Comparison of ENCODE assay signal across 27 mouse cellular contexts in genomic region chr9:96646668-96647295, GRCm38 (mm10). TPM values are rescaled to one million over a fixed set of nuclear protein-coding genes. Genes with fewer than 3 reads are reported as not detected.
A peak's percentile ranks its signal among the peaks of the same experiment; 100 is the strongest.
DNase-seq lines count a peak whose midpoint lies in the region; ATAC-seq and TF ChIP-seq lines count a peak whose summit lies in the region.
"Had no signal": no experiment of that assay in that cellular context is flagged by ENCODE, and none has a peak within 500 bp of the region (broad histone marks: within the 10 kb centered on the region; RNA-seq: fewer than 3 reads in every experiment).

No protein-coding gene starts in this region.

- no peak for ATAC-seq in intestine, postnatal 0 days
- ATAC-seq in intestine, embryonic 16.5 days = no peak
- ATAC-seq in lung, postnatal 0 days = no peak
- ATAC-seq in activated CD4-positive, CD25-positive, alpha-beta regulatory T cell, adult 4 months = peak; percentile 61
- ATAC-seq: forebrain, embryonic 14.5 days; intestine, embryonic 15.5 days had no signal

- H3K4me3 ChIP-seq in intestine, postnatal 0 days (ENCODE audit: low read depth, low read length) = no peak overlapping the region
- no peak overlapping the region for H3K4me3 ChIP-seq in intestine, embryonic 16.5 days (ENCODE audit: low read length)
- H3K4me3 ChIP-seq in lung, postnatal 0 days (ENCODE audit: low read depth, low read length) = no peak overlapping the region
- H3K4me3 ChIP-seq: embryonic facial prominence, embryonic 15.5 days; gastrocnemius, adult 2 months; hindbrain, embryonic 15.5 days; intestine, embryonic 15.5 days; layer of hippocampus, adult 2 months; limb, embryonic 10.5 days; megakaryocyte, embryonic 14.5 days; neural tube, embryonic 12.5 days had no signal

- DNase-seq in lung, postnatal 0 days (ENCODE audit: low spot score) = no peak
- DNase-seq in lung, adult 18-20 months = no peak
- DNase-seq in cerebellum, postnatal 10 days = no peak
- DNase-seq in gastrocnemius, postnatal 25 days = no peak
- DNase-seq: cerebellum, adult 9-10 months; gastrocnemius, adult 2 months; heart, adult 18-20 months; kidney, postnatal 10 days; liver; lung, embryonic 14.5 days; lung, postnatal 36 days; midbrain, embryonic 14.5 days; retina, postnatal 1 day; right cerebral cortex, postnatal 25 days; spleen, adult 18-20 months; thymus, postnatal 25 days had no signal

- peak; percentile 45 for TF ChIP-seq CTCF in intestine, postnatal 0 days (IDR thresholded peaks at IDR 0.05; ENCODE audit: low read depth)
- 0 out of 2 replicates have a peak, but pooled peaks have one; percentile 9 for TF ChIP-seq CTCF in lung, postnatal 0 days (IDR thresholded peaks at IDR 0.05)

- no peaks in the 10 kb centered on the region for H3K4me1 ChIP-seq in intestine, postnatal 0 days (replicated peaks; ENCODE audit: control insufficient read depth, insufficient read depth, low read length)
- H3K4me1 ChIP-seq in intestine, embryonic 16.5 days (ENCODE audit: control insufficient read depth, insufficient read depth, low read length) = peaks cover 3% of the 10 kb centered on the region; the same call in 1 of the 2 replicates
- no peaks in the 10 kb centered on the region for H3K4me1 ChIP-seq in lung, postnatal 0 days (ENCODE audit: insufficient read depth, low read depth, low read length)
- H3K4me1 ChIP-seq: embryonic facial prominence, embryonic 15.5 days; hindbrain, embryonic 15.5 days; intestine, embryonic 15.5 days; limb, embryonic 10.5 days; neural tube, embryonic 12.5 days had no signal

- WGBS in intestine, postnatal 0 days = 66% methylated on average over 2 of the region's 2 CpGs
- 64% methylated on average over 2 of the region's 2 CpGs for WGBS in intestine, embryonic 16.5 days
- WGBS in lung, postnatal 0 days = 49% methylated on average over 2 of the region's 2 CpGs

- H3K27ac ChIP-seq in intestine, postnatal 0 days (ENCODE audit: low read depth, low read length) = no peak overlapping the region
- no peak overlapping the region for H3K27ac ChIP-seq in intestine, embryonic 16.5 days (ENCODE audit: low read length)
- H3K27ac ChIP-seq in lung, postnatal 0 days (ENCODE audit: low read length) = no peak overlapping the region
- H3K27ac ChIP-seq: embryonic facial prominence, embryonic 15.5 days; gastrocnemius, adult 2 months; hindbrain, embryonic 15.5 days; intestine, embryonic 15.5 days; layer of hippocampus, adult 2 months; limb, embryonic 10.5 days; neural tube, embryonic 12.5 days had no signal

- no peak overlapping the region for H3K4me2 ChIP-seq in intestine, postnatal 0 days (replicated peaks; ENCODE audit: low read depth)
- no peak overlapping the region for H3K4me2 ChIP-seq in intestine, embryonic 16.5 days (ENCODE audit: low read depth, low read length)
- no peak overlapping the region for H3K4me2 ChIP-seq in lung, postnatal 0 days (replicated peaks; ENCODE audit: low read depth, low read length)
- H3K4me2 ChIP-seq: embryonic facial prominence, embryonic 15.5 days; hindbrain, embryonic 15.5 days; intestine, embryonic 15.5 days; lung, embryonic 14.5 days; neural tube, embryonic 12.5 days had no signal

- H3K9ac ChIP-seq in intestine, postnatal 0 days (ENCODE audit: low read depth, low read length) = no peak overlapping the region
- no peak overlapping the region for H3K9ac ChIP-seq in intestine, embryonic 16.5 days (ENCODE audit: low read depth, low read length)
- no peak overlapping the region for H3K9ac ChIP-seq in lung, postnatal 0 days (replicated peaks; ENCODE audit: low read depth)
- H3K9ac ChIP-seq: embryonic facial prominence, embryonic 15.5 days; hindbrain, embryonic 15.5 days; intestine, embryonic 15.5 days; lung, embryonic 14.5 days; neural tube, embryonic 12.5 days had no signal

- no peak for TF ChIP-seq EP300 in lung, postnatal 0 days (IDR thresholded peaks at IDR 0.05)

- no peaks in the 10 kb centered on the region for H3K27me3 ChIP-seq in intestine, postnatal 0 days (replicated peaks; ENCODE audit: control insufficient read depth, insufficient read depth, low read length)
- H3K27me3 ChIP-seq in intestine, embryonic 16.5 days (replicated peaks; ENCODE audit: control insufficient read depth, insufficient read depth, low read length) = no peaks in the 10 kb centered on the region
- H3K27me3 ChIP-seq in lung, postnatal 0 days (replicated peaks; ENCODE audit: insufficient read depth, low read length) = no peaks in the 10 kb centered on the region
- H3K27me3 ChIP-seq: embryonic facial prominence, embryonic 15.5 days; hindbrain, embryonic 15.5 days; intestine, embryonic 15.5 days; neural tube, embryonic 12.5 days had no signal

- H3K36me3 ChIP-seq in intestine, postnatal 0 days (ENCODE audit: control insufficient read depth, insufficient read depth) = no peaks in the 10 kb centered on the region
- no peaks in the 10 kb centered on the region for H3K36me3 ChIP-seq in intestine, embryonic 16.5 days (ENCODE audit: control insufficient read depth, insufficient read depth, low read length)
- H3K36me3 ChIP-seq in lung, postnatal 0 days (ENCODE audit: insufficient read depth, low read length) = no peaks in the 10 kb centered on the region
- H3K36me3 ChIP-seq: embryonic facial prominence, embryonic 15.5 days; hindbrain, embryonic 15.5 days; intestine, embryonic 15.5 days; limb, embryonic 10.5 days; neural tube, embryonic 12.5 days had no signal

- no peaks in the 10 kb centered on the region for H3K9me3 ChIP-seq in intestine, postnatal 0 days (ENCODE audit: control insufficient read depth)
- no peaks in the 10 kb centered on the region for H3K9me3 ChIP-seq in intestine, embryonic 16.5 days (ENCODE audit: control insufficient read depth, low read length)
- H3K9me3 ChIP-seq in lung, postnatal 0 days (ENCODE audit: low read length) = no peaks in the 10 kb centered on the region
- H3K9me3 ChIP-seq: embryonic facial prominence, embryonic 15.5 days; hindbrain, embryonic 15.5 days; intestine, embryonic 15.5 days; limb, embryonic 10.5 days had no signal

RNA-seq across cellular contexts. Expression of gene Rasa2, which starts 15.4 kb away (rescaled TPM):
- polyA plus RNA-seq in intestine, postnatal 0 days (2015; fragmentation: Nextera tagmentation; extraction: Ambion mirVana) = 16.2 and 18.2 TPM in 2 replicates
- 13.7 and 15.3 TPM in 2 replicates for polyA plus RNA-seq in intestine, embryonic 16.5 days (2015; fragmentation: Nextera tagmentation; extraction: Ambion mirVana)
- polyA plus RNA-seq in lung, postnatal 0 days (2015; fragmentation: Nextera tagmentation; extraction: Ambion mirVana) = 12.3 and 15.6 TPM in 2 replicates
- polyA plus RNA-seq in activated CD4-positive, CD25-positive, alpha-beta regulatory T cell, adult 4 months (2017; shearing (Covaris generic)) = 10 to 100 TPM; 36.2 to 36.7 TPM
- total RNA-seq in gastrocnemius, postnatal 25 days (2021) = 1 to 10 TPM; 2.2 to 3.7 TPM
